Mouse (Mus musculus): ENCODE measurements around the gene Btnl6. TPM values are rescaled to one million over a fixed set of nuclear protein-coding genes. Genes with fewer than 3 reads are reported as not detected.
"Not testable (repeated sequence)": the region's sequence is repeated elsewhere in the genome, so short reads cannot be mapped to it uniquely, and the experiment has no call there.

The Btnl6 gene
- total and polyA plus RNA-seq, 2 experiments from 2014 or later, result 0.09 TPM; not detected in 1

GRCm38 (mm10) chr17:34547601-34548000 is 30.4 kb upstream of the Btnl6 start:
- DNase-seq (ENCODE audit: low spot score), result no peak
- no peak overlapping the region for H3K9ac ChIP-seq (replicated peaks; ENCODE audit: low read length)
- WGBS, result 89% methylated on average over 4 of the region's 4 CpGs

GRCm38 (mm10) chr17:34546797-34547196 is 29.6 kb upstream of the Btnl6 start:
- Histone ChIP-seq H3K4me1 (ENCODE audit: insufficient read depth, low read length) (no peaks in the 10 kb centered on the region), H3K9me3 (ENCODE audit: low read length) (no peaks in the 10 kb centered on the region), H3K4me2 (ENCODE audit: low read depth, low read length) (no peak overlapping the region), H3K27me3 (ENCODE audit: insufficient read depth, low read length) (no peaks in the 10 kb centered on the region), H3K27ac (no peak overlapping the region), H3K9ac (replicated peaks; ENCODE audit: low read length) (no peak overlapping the region), H3K36me3 (ENCODE audit: insufficient read depth, low read length) (no peaks in the 10 kb centered on the region), H3K4me3 (ENCODE audit: low read length) (no peak overlapping the region)
- ATAC-seq, result no peak
- WGBS, result 95% methylated on average over 1 of the region's 1 CpGs
- no peak for TF ChIP-seq CTCF (IDR thresholded peaks at IDR 0.05; ENCODE audit: low read depth)
- no peak for DNase-seq (ENCODE audit: low spot score)

More at GRCm38 (mm10) chr17:34547601-34548000, 30.4 kb upstream of the Btnl6 start:
- Histone ChIP-seq H3K4me2 (ENCODE audit: low read depth, low read length) (no peak overlapping the region), H3K36me3 (ENCODE audit: insufficient read depth, low read length) (no peaks in the 10 kb centered on the region), H3K4me3 (ENCODE audit: low read length) (no peak overlapping the region), H3K27me3 (ENCODE audit: insufficient read depth, low read length) (no peaks in the 10 kb centered on the region), H3K27ac (no peak overlapping the region), H3K9me3 (ENCODE audit: low read length) (no peaks in the 10 kb centered on the region), H3K4me1 (ENCODE audit: insufficient read depth, low read length) (no peaks in the 10 kb centered on the region)
- no peak for TF ChIP-seq CTCF (IDR thresholded peaks at IDR 0.05; ENCODE audit: low read depth)
- ATAC-seq, result no peak

GRCm38 (mm10) chr17:34543567-34543966 is 26.4 kb upstream of the Btnl6 start:
- not testable (repeated sequence) for H3K27ac ChIP-seq; H3K4me2 ChIP-seq (ENCODE audit: low read depth, low read length); H3K9ac ChIP-seq (replicated peaks; ENCODE audit: low read length); H3K9me3 ChIP-seq (ENCODE audit: low read length); DNase-seq (ENCODE audit: low spot score); H3K4me1 ChIP-seq (ENCODE audit: insufficient read depth, low read length); H3K4me3 ChIP-seq (ENCODE audit: low read length); ATAC-seq; H3K36me3 ChIP-seq (ENCODE audit: insufficient read depth, low read length); H3K27me3 ChIP-seq (ENCODE audit: insufficient read depth, low read length)
- 96% methylated on average over 12 of the region's 13 CpGs for WGBS

DNA sequence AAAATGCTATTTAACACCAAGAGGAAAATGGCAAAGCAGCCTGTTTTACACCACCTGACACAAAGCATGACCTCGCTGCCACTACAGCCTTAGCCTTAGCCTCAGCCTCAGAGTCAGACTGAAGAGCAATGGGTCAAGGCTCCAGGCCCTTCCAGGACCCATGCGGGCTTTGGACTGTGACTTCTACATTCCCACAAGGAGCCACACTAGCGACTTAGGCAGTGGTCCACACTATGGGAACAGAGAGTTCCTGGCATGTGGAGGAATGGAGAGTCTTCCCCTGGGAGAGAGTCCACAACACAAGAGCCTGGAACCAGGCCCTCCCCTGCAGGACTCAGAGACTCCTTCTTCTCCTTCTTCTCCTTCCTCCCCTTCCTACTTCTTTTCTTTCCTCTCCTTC is 15.5 kb upstream of the Btnl6 start:
- 81% methylated on average over 3 of the region's 3 CpGs for WGBS

GRCm38 (mm10) chr17:34519001-34519400 is 1.8 kb upstream of the Btnl6 start:
- DNase-seq (ENCODE audit: low spot score), result no peak
- no peak overlapping the region for H3K4me2 ChIP-seq (ENCODE audit: low read depth, low read length)
- no peaks in the 10 kb centered on the region for H3K4me1 ChIP-seq (ENCODE audit: insufficient read depth, low read length)
- no peak overlapping the region for H3K4me3 ChIP-seq (ENCODE audit: low read length)
- no peaks in the 10 kb centered on the region for H3K27me3 ChIP-seq (ENCODE audit: insufficient read depth, low read length)
- no peaks in the 10 kb centered on the region for H3K36me3 ChIP-seq (ENCODE audit: insufficient read depth, low read length)
- no peak overlapping the region for H3K27ac ChIP-seq
- no peak for ATAC-seq
- H3K9me3 ChIP-seq (ENCODE audit: low read length), result no peaks in the 10 kb centered on the region
- no peak for TF ChIP-seq CTCF (IDR thresholded peaks at IDR 0.05; ENCODE audit: low read depth)
- H3K9ac ChIP-seq (replicated peaks; ENCODE audit: low read length), result no peak overlapping the region
- 64% methylated on average over 1 of the region's 1 CpGs for WGBS

More for the DNA sequence above, 15.5 kb upstream of the Btnl6 start:
- no peaks in the 10 kb centered on the region for H3K4me1 ChIP-seq (ENCODE audit: insufficient read depth, low read length)
- no peaks in the 10 kb centered on the region for H3K27me3 ChIP-seq (ENCODE audit: insufficient read depth, low read length)
- no peaks in the 10 kb centered on the region for H3K9me3 ChIP-seq (ENCODE audit: low read length)
- DNase-seq (ENCODE audit: low spot score) (no peak), ATAC-seq (no peak)
- H3K4me3 ChIP-seq (ENCODE audit: low read length), result no peak overlapping the region
- H3K27ac ChIP-seq, result no peak overlapping the region
- H3K9ac ChIP-seq (replicated peaks; ENCODE audit: low read length), result no peak overlapping the region
- TF ChIP-seq CTCF (IDR thresholded peaks at IDR 0.05; ENCODE audit: low read depth), result no peak
- H3K4me2 ChIP-seq (ENCODE audit: low read depth, low read length), result no peak overlapping the region
- no peaks in the 10 kb centered on the region for H3K36me3 ChIP-seq (ENCODE audit: insufficient read depth, low read length)

- H3K27ac ChIP-seq; DNase-seq (ENCODE audit: low spot score); H3K4me1 ChIP-seq (ENCODE audit: insufficient read depth, low read length); H3K36me3 ChIP-seq (ENCODE audit: insufficient read depth, low read length); H3K27me3 ChIP-seq (ENCODE audit: insufficient read depth, low read length); H3K4me2 ChIP-seq (ENCODE audit: low read depth, low read length); H3K9ac ChIP-seq (replicated peaks; ENCODE audit: low read length); H3K9me3 ChIP-seq (ENCODE audit: low read length); ATAC-seq; H3K4me3 ChIP-seq (ENCODE audit: low read length): not testable (repeated sequence)
- 77% methylated on average over 3 of the region's 3 CpGs for WGBS
These were observed 1.4 kb upstream of the Btnl6 start for GRCm38 (mm10) chr17:34518571-34518970.

- ATAC-seq (no peak), DNase-seq (ENCODE audit: low spot score) (no peak)
- no peak for TF ChIP-seq CTCF (IDR thresholded peaks at IDR 0.05; ENCODE audit: low read depth)
- H3K27ac ChIP-seq, result no peak overlapping the region
- H3K9ac ChIP-seq (replicated peaks; ENCODE audit: low read length), result no peak overlapping the region
- H3K4me1 ChIP-seq (ENCODE audit: insufficient read depth, low read length), result no peaks in the 10 kb centered on the region
- no peaks in the 10 kb centered on the region for H3K36me3 ChIP-seq (ENCODE audit: insufficient read depth, low read length)
- H3K27me3 ChIP-seq (ENCODE audit: insufficient read depth, low read length), result no peaks in the 10 kb centered on the region
- no peak overlapping the region for H3K4me2 ChIP-seq (ENCODE audit: low read depth, low read length)
- H3K4me3 ChIP-seq (ENCODE audit: low read length), result no peak overlapping the region
- 89% methylated on average over 4 of the region's 4 CpGs for WGBS
- no peaks in the 10 kb centered on the region for H3K9me3 ChIP-seq (ENCODE audit: low read length)
These were observed 643 bp upstream of the Btnl6 start for GRCm38 (mm10) chr17:34517795-34518194.

All from hindbrain, postnatal 0 days (tissue).